Mouse (Mus musculus) monocyte, adult 2 months (primary cell): Measurements from ENCODE around the gene Gnb2.
A peak's percentile ranks its signal among the peaks of the same experiment; 100 is the strongest.

Experiments
- DNase-seq, 2 experiments: peaks; one replicate each; pipeline ENCODE4 v3.0.0; 2022; ENCODE audit warnings: low spot score in 2 of 2, low read depth in 1 of 2

Gnb2 gene

DNA sequence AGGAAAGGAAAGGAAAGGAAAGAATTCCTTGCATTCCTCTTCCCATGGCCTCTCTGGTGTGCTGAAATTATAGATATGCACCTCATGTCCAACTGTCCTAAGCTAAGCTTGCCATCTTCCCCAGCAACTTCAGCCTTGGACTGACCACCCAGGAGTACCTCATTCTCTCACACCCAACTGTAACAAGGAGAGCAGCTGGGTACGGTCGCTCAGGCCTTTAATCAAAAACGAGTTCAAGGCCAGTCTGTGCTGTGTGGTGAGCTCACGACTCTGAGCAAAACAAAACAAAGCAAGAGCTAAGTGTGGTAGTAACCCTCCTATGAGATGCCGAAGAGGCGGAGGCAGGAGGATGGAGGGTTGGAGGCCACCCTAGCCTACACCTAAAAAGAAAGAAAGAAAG lies 7.7 kb upstream of the Gnb2 start:
- no peak for DNase-seq

DNA sequence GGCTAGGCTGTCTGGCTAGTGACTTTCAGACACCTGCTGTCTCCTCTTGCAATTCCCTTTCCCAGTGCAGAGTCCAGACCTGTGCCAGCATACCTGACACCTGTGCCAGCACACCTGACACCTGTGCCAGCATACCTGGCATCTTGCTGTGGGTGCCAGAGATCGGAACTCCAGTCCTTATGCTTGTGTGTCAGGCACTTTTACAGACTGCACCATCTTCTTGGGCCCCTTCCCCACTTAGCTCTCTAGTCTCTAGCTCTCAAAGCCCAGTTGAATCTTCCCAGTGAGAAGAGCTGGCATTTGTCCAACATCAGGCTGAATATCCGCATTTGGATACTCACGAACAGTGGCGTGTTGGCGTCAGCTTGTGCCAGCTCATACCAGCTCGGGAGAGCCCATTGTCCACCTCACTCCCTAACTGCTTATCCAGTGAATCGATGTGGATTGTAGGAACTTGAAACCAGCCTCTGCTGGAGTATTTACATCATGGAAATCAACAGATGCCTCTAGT lies 6.0 kb upstream of the Gnb2 start:
- DNase-seq: no peak

DNA sequence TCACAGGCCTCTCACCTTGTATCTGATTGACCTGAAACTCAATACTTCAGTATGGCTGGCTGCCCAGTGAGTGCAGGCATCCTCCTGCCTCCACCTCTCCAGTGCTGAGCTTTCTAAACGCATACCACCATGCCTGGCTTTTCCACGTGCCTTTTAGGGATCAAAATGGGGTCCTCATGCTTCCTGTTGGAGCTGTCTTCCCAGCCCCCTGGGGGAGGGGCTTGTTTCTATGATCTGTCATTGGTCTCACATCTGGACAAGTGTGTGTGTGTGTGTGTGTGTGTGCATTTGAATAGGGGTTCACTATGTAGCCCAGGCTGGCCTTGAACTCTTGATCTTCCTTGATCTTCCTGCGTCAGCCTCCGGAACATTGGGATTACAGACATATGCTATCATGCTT lies 4.2 kb upstream of the Gnb2 start:
- no peak for DNase-seq

DNA sequence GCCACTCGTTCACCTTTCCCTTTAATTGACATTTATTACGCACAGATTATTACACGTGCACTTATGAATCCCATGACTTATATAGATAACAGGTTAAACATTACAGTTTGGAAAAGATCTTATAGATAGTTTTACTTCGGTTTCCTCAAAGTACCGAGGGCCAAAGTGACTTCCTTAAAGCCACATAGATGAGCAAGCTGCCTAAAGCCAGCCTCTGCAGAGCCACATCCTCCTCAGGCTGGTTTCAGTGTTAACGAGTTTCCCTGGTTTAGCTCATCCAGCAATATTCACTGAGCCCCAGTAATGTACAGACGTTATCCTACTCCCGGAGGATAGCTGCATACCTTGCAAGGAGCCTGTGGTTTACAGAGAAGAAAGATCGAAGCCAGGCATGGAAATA lies 2.0 kb upstream of the Gnb2 start:
- DNase-seq: no peak

DNA sequence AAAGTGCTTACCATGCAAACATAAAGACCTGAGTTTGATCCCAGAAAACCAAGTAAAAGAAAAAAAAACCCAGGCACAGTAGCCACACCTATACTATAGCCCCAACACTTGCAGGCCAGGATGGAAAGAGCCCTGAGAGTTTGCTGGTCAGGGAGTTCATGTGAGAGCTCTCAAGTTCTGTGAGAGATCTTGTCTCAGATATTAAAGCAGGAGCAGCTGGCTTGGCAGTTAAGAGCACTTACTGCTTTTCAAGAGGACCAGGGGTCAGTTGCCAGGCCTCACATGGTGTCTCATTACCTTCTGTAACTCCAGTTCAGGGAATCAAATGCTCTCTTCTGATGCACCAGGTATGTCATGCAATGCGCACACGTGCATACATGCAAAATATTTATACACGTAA lies 1.5 kb upstream of the Gnb2 start:
- no peak for DNase-seq

DNA sequence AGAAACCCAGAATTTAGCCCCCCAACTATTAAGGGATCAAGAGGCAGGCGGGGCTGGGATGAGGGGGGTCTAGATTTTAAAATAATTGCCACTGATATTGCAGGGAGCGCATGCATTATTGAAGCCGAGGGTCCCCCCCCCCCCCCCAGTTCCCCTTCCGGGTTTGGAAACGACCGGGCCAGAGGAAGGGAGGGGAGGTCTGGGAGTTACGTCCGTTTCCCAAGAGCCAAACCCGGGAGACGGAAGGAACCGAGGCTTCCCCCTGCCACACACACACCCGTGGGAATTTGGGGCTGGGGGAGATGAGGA lies 548 bp downstream of the Gnb2 start:
- DNase-seq: no peak

DNA sequence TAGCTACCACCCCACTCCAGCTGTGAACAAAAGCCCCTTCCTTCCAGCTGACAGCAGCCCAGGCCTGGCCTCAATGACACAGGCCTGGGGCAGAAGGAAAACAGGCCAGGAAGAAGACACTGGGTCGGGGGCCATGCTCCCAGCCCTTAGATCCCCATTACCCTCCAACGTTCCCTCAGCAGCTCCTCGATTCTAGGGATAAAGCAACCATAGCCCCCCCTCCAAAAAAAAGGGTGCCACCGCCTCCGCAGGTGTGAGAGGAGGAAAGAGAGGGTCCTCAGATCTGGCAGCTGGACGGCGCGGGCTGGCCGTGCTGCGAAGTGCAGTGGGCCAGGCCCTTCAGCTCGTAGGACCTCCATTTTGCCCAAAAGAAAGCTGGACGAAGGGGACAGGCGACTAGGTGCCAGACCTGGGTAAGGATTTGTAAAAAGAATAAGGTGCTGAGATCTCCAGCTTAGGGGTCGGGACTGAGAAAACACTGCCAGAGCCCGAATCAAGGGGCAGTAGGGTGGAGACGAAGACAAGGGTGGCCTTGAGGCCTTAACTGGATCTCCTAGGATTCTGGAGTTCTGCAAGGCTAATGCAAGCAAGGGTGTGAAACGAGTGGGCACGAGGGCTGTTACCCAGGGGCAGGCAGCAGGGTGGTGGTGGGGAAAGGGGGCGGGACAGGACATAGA lies 1.0 kb downstream of the Gnb2 start:
- DNase-seq: no peak

DNA sequence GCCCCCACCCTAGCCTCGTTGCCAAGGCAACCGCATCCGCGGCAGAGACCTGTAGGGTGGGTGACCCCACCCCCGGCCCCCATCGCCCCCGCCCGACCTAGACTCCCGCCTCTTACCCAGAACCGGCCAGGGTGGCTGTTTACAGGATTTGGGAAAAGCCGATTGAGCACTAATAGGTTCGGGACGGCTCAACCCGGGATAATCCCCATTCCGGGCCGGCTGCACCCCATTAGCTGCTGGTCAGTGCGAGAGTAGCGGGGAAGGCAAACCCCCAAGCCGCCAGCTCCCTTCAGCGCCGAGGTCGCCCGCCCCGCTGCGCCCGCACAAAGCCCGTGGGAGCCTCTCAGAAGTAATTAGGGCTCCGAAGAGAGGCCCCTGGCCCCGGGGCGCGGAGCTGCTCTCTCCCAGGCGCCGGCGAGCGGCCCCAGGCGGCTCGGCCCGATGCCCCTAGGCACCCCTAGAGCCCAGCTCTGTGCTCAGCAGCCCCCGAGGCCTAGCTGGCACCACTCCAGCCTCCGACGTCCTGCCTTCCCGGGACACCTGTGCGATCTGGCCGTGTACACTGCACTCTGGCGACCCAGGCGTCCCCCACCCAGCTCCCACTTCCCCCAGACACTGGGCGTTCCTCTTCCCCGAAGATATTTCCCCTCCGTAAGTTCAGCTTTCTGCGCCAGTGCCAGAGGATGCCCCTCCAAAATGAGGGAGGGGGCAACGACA lies 1.7 kb downstream of the Gnb2 start:
- DNase-seq: peak in 1 of 2 experiments; percentile 25

DNA sequence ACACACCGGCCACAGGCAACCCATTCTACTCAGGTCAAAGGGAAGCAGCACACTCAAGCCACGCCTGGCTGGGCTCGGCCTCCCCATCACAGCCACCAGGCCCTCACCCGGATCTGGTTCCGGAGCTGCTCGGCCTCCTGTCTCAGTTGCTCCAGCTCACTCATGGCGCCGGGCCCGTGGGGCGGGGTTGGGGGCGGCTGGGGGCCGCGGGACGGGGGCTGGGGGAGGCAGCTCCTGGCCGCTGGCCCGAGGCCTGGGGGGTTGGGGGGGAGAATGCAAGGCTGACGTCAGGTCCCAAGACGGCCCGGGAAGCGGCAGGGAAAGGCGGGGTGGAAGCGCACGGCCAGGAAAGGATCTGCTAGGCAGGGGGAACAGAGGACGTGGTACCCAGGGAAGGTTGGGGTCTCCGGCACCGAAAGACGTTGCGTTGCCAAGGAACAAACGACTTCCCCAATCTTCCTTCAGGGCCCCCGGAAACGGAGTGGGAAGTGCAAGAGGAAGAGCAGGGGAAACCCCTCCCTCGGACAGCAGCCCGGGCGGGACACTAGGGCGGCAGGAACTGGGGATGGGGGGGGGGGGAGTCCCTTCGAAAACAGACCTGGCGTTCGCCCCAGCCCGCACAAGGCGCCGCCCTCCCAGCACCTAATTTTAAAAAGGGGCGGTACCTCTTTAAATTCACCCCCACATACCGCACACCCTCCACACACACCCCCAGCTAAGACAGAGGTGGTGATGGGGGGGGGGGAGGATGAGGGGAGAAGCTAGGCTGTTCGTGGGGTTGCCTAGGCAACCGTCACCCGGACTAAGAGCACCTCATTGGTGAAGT lies 2.5 kb downstream of the Gnb2 start:
- peak in 1 of 2 experiments; percentile 24 for DNase-seq

DNA sequence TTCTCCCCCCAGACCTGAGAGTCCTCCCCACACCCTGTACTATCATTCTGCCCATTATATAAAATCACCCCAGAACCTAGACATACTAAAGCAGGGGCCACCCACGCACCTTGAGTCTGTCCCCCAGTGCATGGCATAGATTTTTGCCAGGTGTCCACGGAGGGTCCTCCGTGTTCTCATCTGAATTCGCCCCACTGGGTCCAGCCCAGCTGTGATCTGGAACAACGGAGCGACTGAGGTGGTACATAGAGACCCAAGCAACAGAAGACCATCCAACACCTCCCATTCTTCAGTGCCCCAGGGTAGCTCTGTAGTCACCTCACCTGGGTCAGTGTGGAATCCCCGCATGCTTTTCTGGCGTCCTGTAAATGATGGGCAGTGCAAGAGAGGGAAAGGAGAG lies 3.2 kb downstream of the Gnb2 start:
- DNase-seq: no peak

DNA sequence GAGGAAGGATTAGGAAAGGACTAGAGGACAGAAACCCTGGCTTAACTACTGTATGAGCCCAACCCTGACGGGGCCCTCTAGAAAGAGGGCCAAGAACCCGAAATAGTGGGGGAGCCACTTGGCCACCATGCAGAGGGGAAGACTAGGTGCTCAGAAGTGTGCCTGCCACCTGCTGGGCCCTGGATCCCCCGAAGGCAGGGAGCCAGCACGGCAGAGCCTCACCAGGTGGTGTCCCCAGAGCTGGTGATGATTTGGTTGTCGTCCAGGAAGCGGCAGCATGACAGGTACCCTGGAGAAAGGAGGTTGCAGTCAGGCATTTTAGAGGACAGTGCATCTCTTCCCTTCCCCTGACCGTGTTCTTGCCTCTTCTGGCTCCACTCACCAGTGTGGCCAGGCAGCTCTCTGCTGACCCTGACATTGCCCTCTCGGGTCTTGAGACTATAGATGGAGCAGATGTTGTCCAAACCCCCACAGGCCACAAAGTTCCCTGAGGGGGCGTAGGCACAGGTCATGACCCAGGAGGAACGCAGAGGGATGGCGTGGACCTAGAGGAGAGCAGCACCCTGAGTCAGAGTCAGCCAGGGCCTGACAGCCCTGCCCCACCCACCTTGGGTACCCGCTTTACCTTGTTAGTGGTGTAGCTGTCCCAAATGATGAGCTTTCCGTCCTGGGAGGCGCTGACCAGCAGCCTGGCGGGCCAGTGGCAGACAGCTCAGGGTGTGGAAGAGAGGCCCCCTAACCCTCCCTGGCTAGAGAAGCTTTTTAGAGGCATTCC lies 3.9 kb downstream of the Gnb2 start:
- DNase-seq: no peak

DNA sequence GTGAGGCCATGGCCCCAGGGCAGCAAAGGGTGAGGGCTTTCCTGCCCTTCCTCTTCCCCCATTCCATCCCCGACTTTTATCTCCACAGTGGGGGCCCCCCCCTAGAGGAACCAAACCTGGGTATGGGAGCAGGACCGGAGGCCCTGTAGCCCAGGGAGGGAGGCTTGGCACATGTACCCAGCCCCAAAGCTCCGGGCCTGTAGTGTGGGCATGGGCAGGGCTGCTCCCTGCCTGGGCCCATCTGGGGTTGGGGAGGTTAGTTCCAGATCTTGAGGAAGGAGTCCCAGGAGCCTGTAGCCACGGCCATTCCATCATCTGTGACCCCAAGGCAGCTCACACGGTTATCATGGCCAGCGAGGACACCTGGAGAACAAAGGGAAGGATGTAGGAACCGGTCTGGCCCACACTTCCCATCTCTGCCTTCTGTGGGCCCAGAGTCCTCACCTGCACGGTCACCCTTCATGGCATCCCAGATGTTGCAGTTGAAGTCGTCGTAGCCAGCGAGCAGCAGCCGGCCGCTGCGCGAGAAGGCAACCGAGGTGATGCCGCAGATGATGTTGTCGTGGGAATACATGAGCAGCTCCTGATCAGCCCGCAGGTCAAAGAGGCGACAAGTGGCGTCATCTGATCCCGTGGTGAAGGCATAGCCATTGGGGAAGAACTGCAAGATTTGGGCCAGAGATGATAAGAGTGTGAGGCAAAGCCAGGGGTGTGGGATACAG lies 4.9 kb downstream of the Gnb2 start:
- no peak for DNase-seq

DNA sequence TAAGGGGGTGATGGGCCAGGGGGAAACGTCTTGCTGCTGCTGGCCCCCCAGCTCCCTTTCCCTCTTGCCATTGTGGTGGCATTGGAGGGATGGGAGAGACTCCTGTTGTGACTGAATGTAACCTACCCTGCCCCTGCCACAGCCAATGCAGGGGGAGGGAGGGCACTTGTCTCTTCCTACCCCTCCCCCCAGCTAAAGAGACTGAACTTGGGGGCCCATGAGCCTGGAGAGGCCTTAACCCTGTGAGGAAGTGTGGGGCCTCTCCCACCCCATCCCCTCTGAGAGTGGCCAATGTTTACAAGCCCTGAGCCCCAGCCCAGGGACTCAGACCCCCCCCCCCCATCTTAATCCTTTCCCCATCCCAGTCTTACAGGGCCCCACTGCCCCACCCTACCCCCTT lies 5.9 kb downstream of the Gnb2 start:
- DNase-seq: no peak

DNA sequence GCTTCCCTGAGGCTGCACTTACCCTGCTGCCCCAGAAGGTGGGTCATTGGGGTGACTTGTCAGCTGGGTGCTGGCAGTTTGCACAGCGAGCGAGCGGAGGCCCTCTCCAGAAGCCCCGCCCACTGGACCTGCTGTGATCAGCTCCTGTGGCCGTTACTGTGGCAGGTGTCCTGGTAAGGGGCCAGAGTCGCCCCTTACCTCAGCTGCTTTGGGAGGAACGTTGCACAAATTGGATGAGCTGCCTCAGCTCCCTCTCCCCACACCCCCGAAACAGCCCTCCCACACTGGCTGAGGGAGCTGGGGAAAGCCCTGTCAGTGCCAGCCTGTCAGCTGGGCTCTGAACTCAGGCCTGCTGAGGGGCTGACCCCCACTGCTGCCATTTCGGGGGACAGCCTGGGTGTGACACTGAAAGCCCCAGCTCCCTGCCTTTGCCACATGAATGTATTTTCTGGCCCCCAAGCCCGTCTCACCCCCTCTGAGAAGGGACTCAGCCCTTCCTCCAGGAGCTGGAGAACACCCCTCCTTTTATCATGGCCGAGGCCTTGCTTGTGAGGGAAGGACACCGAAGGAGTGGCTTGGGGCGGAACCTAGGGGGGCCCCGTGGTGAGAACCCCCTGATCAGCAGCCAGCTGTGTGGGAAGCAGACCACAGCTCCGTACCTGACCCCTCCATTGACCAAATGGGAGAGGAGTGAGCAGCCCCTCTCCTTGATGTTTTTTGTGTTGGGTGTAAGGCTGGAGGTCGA lies 6.9 kb downstream of the Gnb2 start:
- DNase-seq: no peak

DNA sequence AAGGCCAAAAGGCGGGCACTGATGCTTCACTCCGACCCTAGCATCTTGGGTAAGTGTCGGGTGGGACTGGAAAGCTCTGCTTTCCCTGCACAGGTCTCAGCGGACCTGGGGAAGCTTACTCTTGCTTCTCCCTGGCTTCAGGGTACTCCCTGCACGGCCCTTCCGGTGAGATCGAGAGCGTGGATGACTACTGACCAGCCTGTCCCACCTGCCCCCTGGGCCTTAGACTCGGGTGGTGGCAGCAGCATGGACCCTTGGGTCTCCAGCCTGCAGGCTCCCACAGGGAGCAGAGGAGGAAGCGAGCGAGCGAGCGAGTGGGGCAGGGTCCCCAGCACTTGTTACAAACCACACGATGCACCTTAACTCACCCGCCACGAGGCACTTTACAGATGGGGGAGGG lies 7.8 kb downstream of the Gnb2 start:
- no peak for DNase-seq

DNA sequence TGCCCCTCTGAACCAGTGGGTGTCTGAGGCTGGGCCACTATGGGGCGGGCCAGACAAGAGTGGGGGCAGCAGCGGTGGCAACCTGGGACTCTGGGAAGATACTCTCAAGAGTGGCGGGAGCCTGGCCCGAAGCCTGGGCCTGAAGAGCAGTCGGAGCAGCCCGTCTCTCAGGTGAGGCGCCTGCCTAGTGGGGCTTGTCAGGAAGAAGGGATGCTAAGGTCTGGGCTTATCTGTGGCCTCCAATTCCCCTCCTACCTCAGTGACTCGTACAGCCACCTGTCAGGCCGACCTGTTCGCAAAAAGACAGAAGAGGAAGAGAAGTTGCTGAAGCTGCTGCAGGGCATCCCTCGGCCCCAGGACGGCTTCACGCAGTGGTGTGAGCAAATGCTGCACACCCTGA lies 8.6 kb downstream of the Gnb2 start:
- DNase-seq: no peak

DNA sequence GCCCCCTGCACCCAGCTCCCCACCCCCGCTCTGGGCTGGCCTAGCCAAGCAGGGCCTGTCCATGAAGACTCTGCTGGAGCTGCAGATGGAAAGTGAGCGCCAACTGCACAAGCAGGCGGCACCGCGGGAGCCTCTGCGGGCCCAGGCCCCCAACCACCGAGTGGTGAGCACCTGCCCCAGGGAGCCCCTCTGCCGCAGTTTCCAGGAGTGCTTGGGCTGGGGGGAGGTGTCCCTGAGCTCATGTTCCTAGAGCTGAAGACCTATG lies 9.1 kb downstream of the Gnb2 start:
- DNase-seq: no peak

DNA sequence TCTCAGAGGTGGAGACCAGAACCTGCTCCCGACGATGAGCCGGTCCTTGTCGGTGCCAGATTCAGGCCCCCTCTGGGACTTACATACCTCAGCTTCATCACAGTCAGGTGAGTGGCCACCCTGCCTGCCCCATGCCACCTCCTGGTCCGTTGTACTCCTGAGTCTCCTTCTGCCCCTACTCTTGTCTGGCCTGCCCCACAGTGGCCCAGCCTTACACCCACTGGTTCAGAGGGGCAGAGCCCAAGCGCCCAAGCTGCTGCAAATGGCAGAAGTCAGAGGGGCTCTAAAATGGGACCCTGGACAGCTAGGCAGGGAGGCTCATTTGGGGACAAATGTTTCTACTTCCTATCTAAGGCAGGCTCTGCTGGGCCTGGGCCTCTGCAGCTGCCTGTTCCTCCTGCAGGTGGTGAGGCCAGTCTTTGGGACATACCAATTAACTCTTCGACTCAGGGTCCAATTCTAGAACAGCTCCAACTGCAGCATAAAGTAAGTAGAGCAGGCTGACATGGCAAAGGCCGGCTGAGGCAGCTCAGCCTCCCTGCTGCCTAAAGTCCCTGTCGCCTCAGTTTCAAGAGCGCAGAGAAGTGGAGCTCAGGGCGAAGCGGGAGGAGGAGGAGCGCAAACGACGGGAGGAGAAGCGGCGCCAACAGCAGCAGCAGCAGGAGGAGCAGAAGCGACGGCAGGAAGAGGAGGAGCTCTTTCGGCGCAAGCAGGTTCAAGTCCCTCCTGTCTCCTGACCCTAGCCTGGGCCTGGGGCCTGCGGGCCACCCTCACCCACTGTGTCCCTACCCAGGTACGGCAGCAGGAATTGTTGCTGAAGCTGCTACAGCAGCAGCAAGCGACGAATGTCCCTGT lies 9.7 kb downstream of the Gnb2 start:
- DNase-seq: no peak

DNA sequence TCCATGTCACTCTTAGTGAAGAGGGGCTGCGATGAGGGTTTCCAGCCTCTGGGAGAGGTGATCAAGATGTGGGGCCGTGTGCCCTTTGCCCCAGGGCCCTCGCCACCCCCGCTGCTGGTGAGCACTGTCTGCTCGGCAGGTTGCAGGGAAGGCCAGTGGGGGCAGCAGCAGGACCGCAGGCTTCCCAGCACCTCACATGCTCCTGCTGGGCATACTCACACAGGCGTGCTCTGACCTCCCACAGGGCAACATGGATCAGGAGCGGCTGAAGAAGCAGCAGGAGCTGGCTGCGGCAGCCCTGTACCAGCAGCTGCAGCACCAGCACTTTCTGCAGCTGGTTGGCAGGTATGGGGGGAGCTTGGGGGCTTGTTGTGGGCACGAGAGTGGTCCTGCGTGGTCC lies 10.6 kb downstream of the Gnb2 start:
- DNase-seq: no peak
